Mouse (Mus musculus) left cerebral cortex, adult 11 months (tissue): ENCODE data around the gene Htra1.

Source experiments
- DNase-seq: peaks from one replicate; pipeline ENCODE4 v3.0.0; 2022; ENCODE audit warnings: low spot score

The Htra1 gene

DNA sequence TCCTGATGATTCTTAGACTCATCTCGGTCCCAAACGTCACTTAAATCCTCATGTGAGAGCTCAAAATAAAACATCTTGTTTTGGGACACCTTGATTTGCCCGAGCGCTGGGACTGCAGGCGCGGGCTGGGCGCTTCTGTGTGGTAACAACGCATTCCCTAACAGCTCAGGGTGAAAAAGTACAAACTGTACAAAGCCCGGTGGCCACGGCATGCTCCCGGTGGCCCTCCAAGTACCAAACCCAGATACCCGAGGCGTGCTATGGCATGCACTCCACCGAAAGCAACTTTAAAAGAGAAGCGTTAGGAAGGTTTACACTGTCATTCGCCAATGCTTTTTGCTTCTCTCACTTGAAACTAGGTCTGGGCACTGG, 504 bp upstream of the Htra1 start:
- no peak for DNase-seq

DNA sequence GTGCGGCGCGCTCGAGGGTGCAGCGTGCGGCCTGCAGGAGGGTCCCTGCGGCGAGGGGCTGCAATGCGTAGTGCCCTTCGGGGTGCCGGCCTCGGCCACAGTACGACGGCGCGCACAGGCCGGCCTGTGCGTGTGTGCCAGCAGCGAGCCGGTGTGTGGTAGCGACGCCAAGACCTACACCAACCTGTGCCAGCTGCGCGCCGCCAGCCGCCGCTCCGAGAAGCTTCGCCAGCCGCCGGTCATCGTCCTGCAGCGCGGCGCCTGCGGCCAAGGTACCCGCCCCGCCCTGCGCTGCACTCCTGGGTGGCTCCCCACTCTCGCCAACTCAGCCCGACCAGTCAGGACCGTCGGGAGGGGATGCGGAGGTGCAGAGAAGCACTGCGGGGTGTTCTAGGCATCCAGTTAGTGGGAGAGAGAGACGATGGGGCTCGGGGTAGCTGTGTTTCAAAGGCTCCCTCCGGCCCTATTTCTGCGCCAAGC, 601 bp downstream of the Htra1 start:
- no peak for DNase-seq

DNA sequence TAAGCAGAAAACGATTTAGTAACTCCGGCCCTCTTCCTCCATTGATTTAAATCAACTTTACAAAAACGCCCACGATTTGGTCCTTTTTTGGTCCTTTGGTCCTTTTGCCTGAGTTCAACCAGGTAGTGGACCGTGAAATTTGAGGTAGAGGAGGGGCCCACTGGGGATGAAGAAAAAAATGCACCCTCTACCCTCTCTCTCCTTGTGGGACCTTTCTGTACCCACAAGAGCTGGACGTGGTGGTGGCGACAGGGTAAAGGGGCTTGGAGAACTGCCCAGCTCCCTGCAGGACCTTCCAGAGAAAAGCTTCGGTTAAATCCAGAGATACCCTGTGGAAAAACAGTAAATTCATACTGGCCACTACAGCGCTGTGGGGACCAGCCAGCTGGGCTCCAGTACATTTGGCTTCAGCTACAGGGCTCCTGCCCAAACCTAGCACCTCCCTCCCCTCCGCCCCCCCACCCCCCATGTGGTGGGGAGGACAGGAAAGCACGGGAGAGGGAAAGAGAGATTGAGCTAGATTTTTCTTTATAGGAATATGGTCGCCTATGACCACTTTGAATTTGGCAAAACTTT, 1.4 kb downstream of the Htra1 start:
- no peak for DNase-seq

DNA sequence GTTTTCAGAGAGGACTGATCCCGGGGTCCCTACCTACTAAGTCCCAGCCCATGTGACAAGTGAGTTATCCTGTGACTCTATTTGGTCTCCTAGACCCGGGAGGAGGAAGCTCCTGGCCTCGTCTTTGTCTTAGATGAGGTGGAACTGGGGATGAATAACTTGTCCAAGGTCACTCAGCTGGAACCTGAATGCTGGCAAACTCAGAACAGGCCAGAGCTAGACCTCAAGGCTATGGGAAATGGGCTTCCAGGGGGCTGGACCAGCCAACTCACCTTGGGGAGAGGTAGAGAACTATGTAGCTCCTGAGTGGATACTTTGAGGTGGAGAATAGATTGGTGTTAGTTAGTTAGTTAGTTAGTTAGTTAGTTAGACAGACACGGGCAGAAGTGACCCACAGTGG, 2.1 kb downstream of the Htra1 start:
- DNase-seq, result no peak

DNA sequence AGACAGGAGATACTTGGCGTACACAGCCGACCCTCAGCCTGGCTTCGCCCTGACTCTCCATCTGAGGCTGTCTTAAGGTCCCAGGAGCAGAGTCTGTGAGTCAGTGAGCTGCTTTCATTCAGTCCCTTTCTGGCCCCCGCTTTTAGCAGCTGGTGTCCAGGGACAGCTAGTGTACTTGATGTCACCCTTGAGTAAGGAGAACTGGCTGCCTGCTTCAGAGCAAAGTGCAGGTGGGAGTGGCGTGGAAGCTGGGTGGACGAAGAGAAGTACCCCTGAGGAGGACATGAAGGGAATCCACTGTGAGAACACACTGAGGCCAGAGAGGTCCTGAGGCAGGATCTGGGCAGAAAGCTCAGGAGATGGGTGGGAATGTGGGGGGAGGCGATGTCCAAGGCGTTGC, 3.0 kb downstream of the Htra1 start:
- no peak for DNase-seq

DNA sequence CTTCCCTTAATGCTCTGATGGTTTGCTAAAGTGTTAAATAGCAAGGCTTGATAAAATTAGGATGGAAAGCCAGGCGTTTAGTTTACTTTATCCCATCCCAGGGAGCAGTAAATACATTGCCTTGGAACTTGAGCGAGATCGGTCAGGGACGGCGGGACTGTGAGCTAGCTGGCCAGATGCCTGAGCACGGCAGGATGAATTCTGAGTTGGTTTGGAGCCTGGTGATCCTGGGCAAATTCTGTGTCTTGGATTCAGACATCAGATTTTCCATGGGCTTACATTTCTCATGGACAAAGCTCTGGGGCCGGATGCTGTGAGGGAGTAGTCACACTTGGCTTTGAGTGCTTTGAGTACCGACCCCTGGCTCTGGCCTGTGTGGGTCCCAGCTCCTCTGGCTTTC, 4.8 kb downstream of the Htra1 start:
- no peak for DNase-seq

DNA sequence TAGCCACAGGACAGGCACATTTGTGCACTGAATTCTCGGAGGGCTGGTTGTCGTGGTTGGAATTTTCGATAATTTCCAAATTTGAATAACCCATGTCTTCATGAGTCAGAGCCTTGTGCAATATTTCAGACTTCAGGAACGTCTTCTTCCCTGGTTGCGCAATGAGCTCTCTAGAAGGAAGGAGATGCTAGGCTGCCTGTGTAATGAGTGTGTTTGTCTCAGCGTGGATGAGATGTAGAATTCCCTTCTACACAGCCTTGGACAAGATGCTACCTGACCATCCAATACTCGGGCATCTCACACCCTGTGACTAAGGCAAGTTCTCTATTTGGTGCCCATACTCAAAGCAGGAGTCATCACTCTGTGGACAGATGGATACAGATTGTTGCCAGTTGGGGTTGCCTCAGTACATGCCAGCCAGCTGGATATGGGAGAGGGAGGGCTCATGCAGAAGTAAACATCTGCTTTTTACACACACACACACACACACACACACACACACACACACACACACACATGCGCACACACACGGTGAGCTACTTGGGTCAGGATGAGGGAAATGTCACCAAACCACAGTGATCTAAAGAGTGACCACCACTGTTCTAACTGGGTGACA, 7.5 kb downstream of the Htra1 start:
- DNase-seq, result no peak

DNA sequence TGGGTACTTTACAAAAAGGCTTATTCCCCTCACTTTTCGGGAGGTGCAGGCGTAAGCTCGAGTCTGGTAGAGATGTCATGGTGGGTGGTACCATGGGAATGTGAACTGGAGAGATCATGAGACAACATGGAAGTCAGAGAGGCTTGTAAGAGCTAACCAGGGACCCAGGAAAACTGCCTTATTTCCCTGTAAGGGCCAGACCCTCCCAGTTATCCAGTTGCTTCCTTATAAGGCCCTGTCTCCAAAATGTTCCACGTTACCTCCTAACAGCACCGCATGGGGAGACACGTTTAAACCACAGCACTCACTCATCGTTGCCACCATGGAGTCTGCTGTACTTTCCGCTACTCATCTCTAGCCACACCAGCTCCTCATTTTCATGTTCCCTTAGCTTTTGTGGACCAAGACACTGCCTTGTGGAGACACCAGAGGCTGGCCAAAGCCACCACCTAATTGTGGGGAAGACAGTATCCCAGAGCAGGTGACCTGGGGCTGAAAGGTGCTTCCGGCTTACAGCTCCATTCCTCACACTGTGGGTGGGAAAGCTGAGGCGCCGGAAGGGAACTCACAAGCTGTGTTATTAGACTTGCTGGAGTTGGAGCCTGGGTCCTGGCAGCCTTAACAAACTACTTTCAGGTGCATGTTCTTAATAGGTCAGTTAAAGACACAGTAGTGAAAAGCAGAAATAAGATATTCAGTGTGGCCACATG, 9.0 kb downstream of the Htra1 start:
- DNase-seq, result no peak

DNA sequence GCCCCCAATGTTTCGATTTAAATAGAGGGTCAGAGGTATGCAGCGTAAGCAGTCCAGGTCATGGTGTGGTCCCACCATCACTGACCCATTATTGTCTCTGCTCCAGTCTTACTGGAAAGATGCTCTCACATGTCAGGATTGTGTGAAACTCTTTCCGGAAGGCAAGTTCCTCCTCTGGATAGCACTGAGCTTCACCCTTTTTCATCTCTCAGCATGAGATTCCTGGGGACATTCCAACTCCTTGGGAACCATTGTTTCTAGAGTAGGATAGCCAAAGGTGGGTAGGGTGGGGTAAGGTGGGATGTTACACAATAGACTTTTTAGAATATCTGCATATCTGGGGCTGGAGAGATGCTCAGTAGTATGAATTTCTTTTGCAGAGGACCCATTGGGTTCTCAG, 9.8 kb downstream of the Htra1 start:
- no peak for DNase-seq

DNA sequence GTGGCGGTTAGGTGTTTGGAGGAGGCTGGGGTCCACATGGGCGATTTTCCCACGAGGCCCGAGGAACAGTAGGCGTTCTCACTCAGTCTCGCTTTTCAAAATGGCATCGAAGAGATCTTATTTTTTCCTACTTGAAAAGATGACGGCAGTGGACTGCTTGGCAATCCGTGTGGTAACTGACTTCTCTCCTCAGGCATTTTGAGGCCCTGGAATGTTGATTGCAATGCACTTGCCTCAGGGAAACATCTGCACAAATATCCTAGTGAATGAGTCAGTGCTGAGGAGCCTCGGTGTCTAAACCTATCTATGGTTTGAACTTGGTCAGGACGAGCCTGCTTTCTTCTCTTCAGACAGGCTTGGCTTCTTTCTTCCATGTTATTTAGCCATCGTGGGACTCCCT, 10.4 kb downstream of the Htra1 start:
- DNase-seq, result no peak

DNA sequence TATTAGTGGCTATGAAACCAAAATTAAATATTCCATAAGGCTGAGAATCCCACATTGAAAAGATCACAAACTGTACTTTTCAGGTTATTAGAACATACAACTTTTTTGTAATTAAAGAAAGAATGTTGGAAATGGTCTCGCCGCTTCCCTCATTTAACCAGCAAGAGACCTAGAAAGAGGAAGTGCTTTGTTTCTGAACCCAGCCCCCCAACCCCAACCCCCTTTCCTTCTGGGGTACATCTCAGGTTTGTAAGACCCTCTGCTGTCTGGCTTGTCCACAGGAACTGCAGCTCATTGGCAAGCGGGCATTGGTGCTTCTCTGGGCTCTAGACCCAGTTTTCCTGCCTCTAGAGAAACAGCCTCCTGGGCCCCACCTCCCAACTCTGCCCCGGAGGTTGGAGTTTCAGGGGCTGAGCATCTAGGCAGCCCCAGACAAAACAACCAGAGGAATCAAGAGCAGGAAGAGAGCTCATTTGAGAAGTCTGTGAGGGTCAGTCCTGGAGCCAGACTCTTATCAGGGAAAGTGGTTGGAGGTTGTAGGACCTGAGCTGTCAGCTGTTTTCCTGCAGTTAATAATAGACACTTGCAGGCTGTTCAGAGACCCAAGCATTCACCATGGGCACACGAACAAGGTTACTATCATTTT, 12.8 kb downstream of the Htra1 start:
- DNase-seq, result no peak

DNA sequence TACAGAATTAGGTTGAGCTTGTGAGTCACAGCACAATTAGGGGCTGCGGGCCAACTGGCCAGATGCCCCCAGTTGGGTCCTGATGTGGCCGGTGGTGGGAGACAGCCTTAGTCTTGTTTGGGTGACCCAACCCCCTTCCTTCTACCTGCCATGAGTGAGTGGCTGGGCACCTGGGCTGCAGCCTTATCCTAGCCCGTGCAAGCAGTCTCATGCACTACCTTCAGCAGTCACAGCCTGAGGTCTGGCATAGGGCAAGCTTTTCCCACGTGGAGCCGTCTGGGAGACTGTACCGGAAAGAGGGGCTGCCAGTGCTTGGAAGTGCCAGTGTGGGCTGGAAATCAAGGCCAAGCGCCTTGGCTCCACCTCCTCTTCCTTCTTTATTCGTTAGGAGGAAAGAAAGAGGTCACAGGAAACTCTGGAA, 13.4 kb downstream of the Htra1 start:
- no peak for DNase-seq

DNA sequence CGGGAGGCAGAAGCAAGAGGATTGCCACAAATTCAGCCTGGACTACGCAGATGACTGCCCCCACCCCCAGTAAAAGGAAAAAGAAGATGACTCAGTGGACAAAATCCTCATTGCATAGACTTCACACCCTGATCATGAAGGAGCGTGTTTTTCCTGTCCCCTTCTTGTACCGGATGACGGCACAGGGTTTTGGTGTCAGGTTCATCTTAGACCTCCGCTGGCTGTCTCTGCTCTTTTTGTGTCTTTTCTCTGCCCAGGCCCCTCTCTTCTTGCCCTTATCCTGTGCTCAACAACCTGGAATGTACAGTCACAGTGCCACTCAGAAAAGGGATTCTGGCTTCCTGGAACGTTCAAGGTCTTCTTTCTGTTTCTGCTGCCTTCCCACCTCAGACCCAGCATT, 14.6 kb downstream of the Htra1 start:
- no peak for DNase-seq

DNA sequence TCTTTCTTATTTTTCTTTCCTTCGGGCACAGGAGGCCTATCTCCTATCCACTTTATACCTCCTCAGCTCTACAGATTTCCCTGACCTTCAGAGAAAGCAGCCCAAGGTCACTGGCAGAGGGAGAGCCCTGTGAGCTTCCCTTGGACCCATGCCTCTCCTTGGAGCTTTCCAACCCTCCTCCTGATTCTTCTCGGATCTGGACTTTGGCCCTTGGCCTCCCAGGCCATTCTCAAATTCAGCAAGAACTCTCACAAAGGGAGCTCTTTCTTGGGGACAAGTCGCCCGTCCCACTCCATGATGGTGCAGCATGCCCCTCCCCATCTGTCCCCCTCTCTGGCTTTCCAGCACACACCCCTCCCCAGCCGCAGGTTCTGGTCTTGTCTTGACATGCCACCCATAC, 15.1 kb downstream of the Htra1 start:
- no peak for DNase-seq

DNA sequence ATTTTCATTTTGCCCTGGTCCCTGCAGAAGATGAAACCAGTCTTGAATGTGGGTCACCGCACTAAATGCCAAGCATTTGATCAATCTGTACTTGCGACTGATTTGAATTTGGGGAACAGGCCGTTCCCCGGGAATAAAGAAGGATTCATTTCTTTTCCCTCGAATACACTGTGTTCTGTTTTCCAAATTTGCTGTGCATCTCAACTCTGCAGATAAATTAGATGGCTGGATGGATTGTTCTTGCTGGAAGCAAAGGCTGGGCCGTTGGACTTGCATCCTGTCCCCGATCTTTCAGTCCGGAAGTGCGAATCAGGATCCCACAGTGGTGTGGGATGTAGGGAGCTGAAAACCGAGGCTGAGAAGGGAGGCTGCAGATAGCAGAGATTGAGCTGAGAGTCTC, 17.5 kb downstream of the Htra1 start:
- peak; percentile 42 for DNase-seq

DNA sequence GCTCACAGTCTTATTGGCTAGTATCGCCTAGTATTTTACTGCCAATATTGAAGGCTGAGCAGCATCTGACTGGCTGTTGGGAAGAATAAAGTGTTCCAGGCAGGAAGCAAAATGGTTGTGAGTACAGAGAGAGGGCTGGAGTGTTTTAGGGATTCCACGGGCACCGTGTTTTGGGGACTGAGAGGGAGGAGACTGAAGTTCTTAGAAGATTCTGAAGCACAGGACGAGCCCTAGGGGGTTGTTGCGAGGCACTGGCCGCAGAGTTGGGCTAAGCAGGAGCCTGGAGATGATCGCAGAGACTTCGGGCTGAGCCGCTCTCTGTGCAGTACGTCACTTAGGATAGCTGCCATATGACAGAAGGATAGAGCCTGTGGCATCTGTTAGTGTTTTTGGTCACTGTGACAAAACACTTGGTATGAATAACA, 18.3 kb downstream of the Htra1 start:
- no peak for DNase-seq

DNA sequence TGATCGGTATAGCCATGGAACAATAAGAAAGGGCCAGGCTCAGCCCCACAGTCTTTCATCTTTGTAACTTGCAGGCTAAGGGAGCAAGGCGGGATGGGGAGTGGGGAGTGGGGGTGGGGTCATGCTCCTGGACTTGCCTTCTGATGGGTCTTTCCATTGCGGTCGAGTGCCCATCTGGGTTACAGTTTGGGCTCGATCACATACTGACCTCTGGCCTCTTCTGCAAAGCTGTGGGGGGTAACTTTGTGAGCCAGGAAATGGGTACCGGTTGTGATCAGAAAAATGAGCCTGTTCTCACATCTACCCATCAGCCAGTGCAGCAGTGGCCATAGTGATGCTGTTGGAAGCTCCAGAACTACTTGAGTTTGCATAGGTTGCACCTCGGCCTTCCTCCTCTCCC, 22.6 kb downstream of the Htra1 start:
- no peak for DNase-seq

DNA sequence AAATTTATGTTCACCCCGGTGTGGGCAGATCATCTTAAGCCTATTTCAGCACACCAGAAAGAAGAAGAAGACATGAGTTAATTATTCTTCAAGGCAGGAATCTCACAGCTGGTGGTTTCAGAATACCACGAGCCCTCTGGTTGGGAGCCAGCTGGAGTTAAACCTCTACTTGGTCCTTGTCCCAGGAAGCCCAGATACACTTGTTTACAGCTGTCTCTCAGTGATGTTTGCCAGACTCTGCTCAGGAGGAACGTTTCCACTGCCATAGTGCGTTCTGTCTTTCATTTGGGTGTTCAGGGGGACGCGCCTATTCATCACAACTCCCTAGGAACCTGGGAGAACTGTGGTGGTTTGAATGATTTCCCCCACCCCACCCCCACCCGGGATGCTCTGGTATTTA, 24.0 kb downstream of the Htra1 start:
- no peak for DNase-seq

DNA sequence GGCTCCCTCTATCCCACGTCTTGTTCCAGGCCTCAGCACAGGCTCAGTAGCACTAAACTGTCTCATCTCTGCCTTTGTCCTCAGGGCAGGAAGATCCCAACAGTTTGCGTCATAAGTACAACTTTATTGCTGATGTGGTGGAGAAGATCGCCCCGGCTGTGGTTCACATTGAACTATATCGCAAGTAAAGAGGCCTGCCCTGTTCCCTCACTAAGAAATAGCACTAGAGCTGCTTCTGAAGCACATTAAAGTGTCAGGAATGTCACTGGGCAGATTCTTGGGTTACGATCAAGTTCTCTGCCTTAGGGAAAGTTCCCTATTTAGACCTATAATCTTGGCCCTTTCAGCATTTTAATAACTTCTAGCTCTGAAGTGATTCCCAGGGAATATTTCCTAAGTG, 25.5 kb downstream of the Htra1 start:
- no peak for DNase-seq

DNA sequence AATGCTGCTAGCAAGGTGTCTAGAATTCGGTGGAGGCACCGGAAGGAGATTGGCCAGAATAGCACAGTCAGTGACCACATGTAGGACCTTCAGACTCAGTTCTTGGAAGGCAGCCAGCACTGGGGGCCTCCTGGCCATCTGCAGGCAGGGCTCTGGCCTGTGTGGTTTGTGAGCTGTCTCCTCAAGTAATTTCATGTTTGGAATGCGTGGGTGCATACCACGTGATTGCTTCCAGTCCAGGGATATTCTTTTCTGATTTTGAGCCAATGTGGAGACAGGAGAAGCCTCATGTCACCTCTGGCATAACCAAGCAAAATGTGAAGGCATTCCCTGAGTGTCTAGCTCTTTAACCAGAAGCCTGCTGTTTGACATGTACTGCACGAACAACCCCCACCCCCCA, 28.8 kb downstream of the Htra1 start:
- DNase-seq, result no peak

DNA sequence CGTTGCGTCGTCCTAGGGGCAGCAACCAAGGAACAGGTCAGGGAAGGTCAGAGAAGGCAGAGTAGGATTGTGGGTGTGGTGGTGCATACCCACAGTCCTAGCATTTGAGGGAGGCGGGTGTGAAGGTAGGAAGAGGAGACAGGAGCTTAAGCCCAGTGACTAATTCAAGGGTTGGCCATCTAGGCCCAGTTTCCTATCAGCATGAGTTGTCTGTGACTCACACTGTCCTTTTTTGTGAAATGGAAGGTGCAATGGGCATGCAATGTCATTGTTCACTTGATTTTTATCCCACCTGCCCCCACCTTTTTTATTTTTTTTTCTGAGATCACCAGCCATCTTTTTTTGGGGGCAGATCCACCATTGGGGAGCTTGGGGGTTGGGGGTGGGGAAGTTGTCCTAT, 29.5 kb downstream of the Htra1 start:
- no peak for DNase-seq

DNA sequence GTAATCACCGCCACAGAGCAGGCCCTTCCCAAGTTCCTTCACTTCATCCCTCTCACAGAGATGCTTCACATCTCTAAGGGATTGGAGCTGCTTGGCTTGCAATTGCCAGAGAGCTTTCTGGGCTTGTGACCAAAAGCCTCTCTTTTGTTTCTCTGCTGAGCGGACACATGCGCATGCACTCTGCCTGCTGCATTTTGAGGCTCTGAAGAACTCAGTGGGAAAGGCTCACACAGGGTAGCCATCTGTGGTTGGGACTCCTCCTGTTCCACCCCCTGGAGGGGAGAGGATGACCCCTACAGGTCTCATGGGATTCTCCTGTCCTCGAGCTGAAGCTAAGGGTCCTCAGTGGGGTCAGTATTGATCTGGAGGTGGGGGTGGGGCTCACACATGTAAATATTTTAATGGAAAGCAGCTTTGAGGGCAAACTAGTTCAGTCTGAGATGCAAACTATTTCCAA, 30.0 kb downstream of the Htra1 start:
- no peak for DNase-seq

DNA sequence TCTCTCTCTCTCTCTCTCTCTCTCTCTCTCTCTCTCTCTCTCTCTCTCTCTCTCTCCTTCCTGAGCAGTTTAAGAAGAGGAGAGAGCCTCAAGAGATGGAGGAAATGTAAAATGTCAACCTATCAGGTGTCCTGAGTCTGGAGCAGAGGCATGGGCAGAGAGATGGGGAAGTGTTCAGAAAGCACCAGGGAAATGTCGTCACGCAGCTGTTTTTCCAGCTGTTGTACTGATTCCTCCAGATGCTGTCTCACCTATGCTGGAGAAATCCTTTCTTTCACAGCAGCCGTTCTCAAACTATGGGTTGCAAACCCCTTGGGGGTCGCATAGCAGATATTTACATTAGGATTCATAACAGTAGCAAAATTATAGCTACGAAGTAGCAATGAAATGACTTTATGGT, 30.5 kb downstream of the Htra1 start:
- DNase-seq, result no peak
